Mouse (Mus musculus) neural tube, embryonic 13.5 days (tissue): ENCODE results near the gene Adora2a. TPM values are rescaled to one million over a fixed set of nuclear protein-coding genes. Genes with fewer than 3 reads are reported as not detected.
"Not testable (repeated sequence)": the region's sequence is repeated elsewhere in the genome, so short reads cannot be mapped to it uniquely, and the experiment has no call there.

ENCODE experiments used
- ATAC-seq: fragments of 200-750 bp; cut with Nextera tagmentation; 2 replicates; pipeline ENCODE4 v1.8.0; 2017; ENCODE audit warnings: low read depth, mild to moderate bottlenecking, moderate TSS enrichment, moderate library complexity
- H3K27ac ChIP-seq: fragments of 300-500 bp; sonication (generic); replicated peaks from 2 replicates; pipeline ENCODE4 v1.5.1; 2015; ENCODE audit warnings: moderate library complexity, mild to moderate bottlenecking, inconsistent platforms
- H3K27me3 ChIP-seq: fragments of 300-500 bp; sonication (generic); 2 replicates; pipeline ENCODE4 v1.6.1; 2015; ENCODE audit warnings: mild to moderate bottlenecking, inconsistent platforms
- H3K36me3 ChIP-seq: fragments of 300-500 bp; sonication (generic); 2 replicates; pipeline ENCODE4 v1.6.1; 2015; ENCODE audit warnings: mild to moderate bottlenecking, inconsistent platforms
- H3K4me1 ChIP-seq: fragments of 300-500 bp; sonication (generic); replicated peaks from 2 replicates; pipeline ENCODE4 v1.6.1; 2015; ENCODE audit warnings: inconsistent platforms
- H3K4me2 ChIP-seq: fragments of 300-500 bp; sonication (generic); 2 replicates; pipeline ENCODE4 v1.6.1; 2015; ENCODE audit warnings: inconsistent platforms, mild to moderate bottlenecking, moderate library complexity
- H3K4me3 ChIP-seq: fragments of 300-500 bp; sonication (generic); 2 replicates; pipeline ENCODE4 v1.5.1; 2015; ENCODE audit warnings: mild to moderate bottlenecking, inconsistent platforms
- H3K9ac ChIP-seq: fragments of 300-500 bp; sonication (generic); 2 replicates; pipeline ENCODE4 v1.6.1; 2015; ENCODE audit warnings: moderate library complexity, mild to moderate bottlenecking, inconsistent platforms
- H3K9me3 ChIP-seq: fragments of 300-500 bp; sonication (generic); 2 replicates; pipeline ENCODE4 v1.6.1; 2016; ENCODE audit warnings: inconsistent platforms
- WGBS: fragments of 180-500 bp; shearing (Covaris S2); methylation state at CpG from one replicate; pipeline ENCODE4 v1.1.7; 2015; 5-methylcytosine and 5-hydroxymethylcytosine counted together
- polyA plus RNA-seq: library from polyadenylated mRNA; unstranded; fragments of >200 nt; fragmentation: Nextera tagmentation; extraction: Ambion mirVana; gene quantifications from 2 replicates; pipeline ENCODE4 v1.2.1, GENCODE M21; 2015

Adora2a gene
- polyA plus RNA-seq, 1 experiment from 2014 or later = 4.4 TPM

GRCm38 (mm10) chr10:75332268-75332667 is 15.6 kb downstream of the Adora2a start:
- no peak overlapping the region for H3K27ac ChIP-seq
- H3K27me3 ChIP-seq = no peaks in the 10 kb centered on the region
- peaks cover 7% of the 10 kb centered on the region; the same call in 1 of the 2 replicates for H3K4me1 ChIP-seq
- H3K4me2 ChIP-seq = no peak overlapping the region
- H3K9me3 ChIP-seq = no peaks in the 10 kb centered on the region
- H3K4me3 ChIP-seq = no peak overlapping the region
- H3K36me3 ChIP-seq = no peaks in the 10 kb centered on the region
- ATAC-seq = no peak
- WGBS = 88% methylated on average over 3 of the region's 3 CpGs
- no peak overlapping the region for H3K9ac ChIP-seq

DNA sequence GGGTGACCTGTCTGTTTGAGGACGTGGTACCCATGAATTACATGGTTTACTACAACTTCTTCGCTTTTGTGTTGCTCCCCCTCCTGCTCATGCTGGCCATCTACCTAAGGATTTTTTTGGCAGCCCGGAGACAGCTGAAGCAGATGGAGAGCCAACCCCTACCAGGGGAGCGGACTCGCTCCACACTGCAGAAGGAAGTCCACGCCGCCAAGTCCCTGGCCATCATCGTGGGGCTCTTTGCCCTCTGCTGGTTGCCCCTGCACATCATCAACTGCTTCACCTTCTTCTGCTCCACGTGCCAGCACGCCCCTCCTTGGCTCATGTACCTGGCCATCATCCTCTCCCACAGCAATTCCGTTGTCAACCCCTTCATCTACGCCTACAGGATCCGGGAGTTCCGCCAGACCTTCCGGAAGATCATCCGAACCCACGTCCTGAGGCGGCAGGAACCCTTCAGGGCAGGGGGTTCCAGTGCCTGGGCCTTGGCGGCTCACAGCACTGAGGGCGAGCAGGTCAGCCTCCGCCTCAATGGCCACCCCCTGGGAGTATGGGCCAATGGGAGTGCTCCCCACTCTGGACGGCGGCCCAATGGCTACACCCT is 16.6 kb downstream of the Adora2a start:
- no peaks in the 10 kb centered on the region for H3K36me3 ChIP-seq
- no peak overlapping the region for H3K4me3 ChIP-seq
- no peaks in the 10 kb centered on the region for H3K27me3 ChIP-seq
- H3K4me1 ChIP-seq = no peaks in the 10 kb centered on the region; the same call in 1 of the 2 replicates
- H3K9me3 ChIP-seq = no peaks in the 10 kb centered on the region
- H3K9ac ChIP-seq = no peak overlapping the region
- H3K27ac ChIP-seq = no peak overlapping the region
- no peak for ATAC-seq
- no peak overlapping the region for H3K4me2 ChIP-seq
- 93% methylated on average over 23 of the region's 23 CpGs for WGBS

DNA sequence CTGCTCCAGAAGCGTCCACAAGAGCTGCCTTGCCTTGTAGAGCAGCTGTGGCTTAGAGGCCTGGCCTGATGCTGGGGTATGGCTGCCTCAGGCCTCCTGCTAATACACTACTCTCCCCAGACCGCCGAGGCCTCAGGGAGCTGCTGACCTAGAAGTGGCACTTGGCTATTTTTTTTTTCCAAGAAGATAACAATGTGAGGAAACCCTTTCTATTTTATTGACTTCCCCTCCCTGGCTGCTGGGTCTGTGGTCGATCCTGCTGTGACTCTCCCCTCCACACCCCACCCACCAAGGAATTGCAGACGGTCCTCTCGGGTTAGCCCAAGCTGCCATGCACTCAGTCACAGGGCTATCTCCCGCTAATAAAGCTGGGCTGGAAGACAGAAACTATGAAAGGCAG is 17.5 kb downstream of the Adora2a start:
- no peak overlapping the region for H3K4me3 ChIP-seq
- H3K9ac ChIP-seq = no peak overlapping the region
- H3K4me1 ChIP-seq = no peaks in the 10 kb centered on the region; the same call in 1 of the 2 replicates
- WGBS = 70% methylated on average over 7 of the region's 7 CpGs
- H3K9me3 ChIP-seq = no peaks in the 10 kb centered on the region
- no peaks in the 10 kb centered on the region for H3K27me3 ChIP-seq
- no peak for ATAC-seq
- H3K36me3 ChIP-seq = no peaks in the 10 kb centered on the region
- H3K27ac ChIP-seq = no peak overlapping the region
- H3K4me2 ChIP-seq = no peak overlapping the region

GRCm38 (mm10) chr10:75335075-75335474 is 18.4 kb downstream of the Adora2a start:
- Histone ChIP-seq H3K27me3 (no peaks in the 10 kb centered on the region), H3K4me3 (no peak overlapping the region), H3K9me3 (no peaks in the 10 kb centered on the region), H3K9ac (no peak overlapping the region), H3K27ac (no peak overlapping the region), H3K4me1 (no peaks in the 10 kb centered on the region; the same call in 1 of the 2 replicates), H3K4me2 (no peak overlapping the region), H3K36me3 (no peaks in the 10 kb centered on the region)
- WGBS = 92% methylated on average over 6 of the region's 6 CpGs
- no peak for ATAC-seq

DNA sequence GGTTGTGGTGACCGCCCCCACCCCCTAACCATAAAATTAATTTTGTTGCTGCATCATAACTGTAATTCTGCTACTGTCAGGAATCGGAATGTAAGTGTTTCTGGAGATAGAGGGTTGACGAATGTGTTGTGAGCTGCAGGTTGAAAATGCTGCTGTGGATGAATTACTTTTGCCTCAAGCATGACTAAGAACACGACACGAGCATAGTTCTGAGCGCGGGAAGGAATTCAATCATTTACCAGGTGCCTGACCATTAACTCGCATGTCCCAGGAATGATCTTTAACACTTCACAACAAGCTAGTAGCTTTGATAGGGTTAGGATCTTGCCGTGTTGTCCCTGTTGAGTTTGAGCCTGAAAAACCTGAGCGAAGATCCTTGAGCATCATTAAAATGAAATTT is 20.6 kb downstream of the Adora2a start:
- H3K9ac ChIP-seq = no peak overlapping the region
- H3K9me3 ChIP-seq = no peaks in the 10 kb centered on the region
- H3K36me3 ChIP-seq = no peaks in the 10 kb centered on the region
- H3K27ac ChIP-seq = no peak overlapping the region
- H3K4me1 ChIP-seq = no peaks in the 10 kb centered on the region; the same call in 1 of the 2 replicates
- WGBS = 66% methylated on average over 10 of the region's 10 CpGs
- no peaks in the 10 kb centered on the region for H3K27me3 ChIP-seq
- H3K4me2 ChIP-seq = no peak overlapping the region
- no peak overlapping the region for H3K4me3 ChIP-seq
- ATAC-seq = no peak

DNA sequence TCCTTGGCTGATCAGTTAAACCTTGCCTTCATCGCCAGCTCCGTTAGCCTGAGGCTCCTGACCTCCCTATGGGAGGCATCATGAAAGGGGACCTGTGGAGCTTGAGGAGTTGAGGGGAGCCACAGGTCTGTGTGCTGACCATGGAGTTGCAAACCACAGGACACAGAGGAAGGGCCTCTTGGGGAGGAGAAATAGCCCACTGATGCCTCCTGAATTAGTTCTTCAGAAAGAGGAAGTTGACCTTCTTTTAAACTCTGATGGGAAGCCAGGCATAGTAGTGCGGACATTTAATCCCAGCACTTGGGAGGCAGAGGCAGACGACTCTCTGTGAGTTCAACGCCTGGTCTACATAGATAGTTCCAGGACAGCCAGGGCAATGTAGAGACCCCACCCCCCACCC is 22.2 kb downstream of the Adora2a start:
- no peak overlapping the region for H3K27ac ChIP-seq
- no peaks in the 10 kb centered on the region; the same call in 1 of the 2 replicates for H3K4me1 ChIP-seq
- ATAC-seq = no peak
- H3K9me3 ChIP-seq = no peaks in the 10 kb centered on the region
- no peaks in the 10 kb centered on the region for H3K36me3 ChIP-seq
- no peak overlapping the region for H3K4me3 ChIP-seq
- WGBS = 89% methylated on average over 5 of the region's 5 CpGs
- no peak overlapping the region for H3K9ac ChIP-seq
- H3K4me2 ChIP-seq = no peak overlapping the region
- no peaks in the 10 kb centered on the region for H3K27me3 ChIP-seq

- WGBS = 87% methylated on average over 7 of the region's 7 CpGs
- Histone ChIP-seq H3K4me2 (no peak overlapping the region), H3K4me3 (no peak overlapping the region), H3K4me1 (no peaks in the 10 kb centered on the region; the same call in 1 of the 2 replicates), H3K9ac (no peak overlapping the region), H3K36me3 (no peaks in the 10 kb centered on the region), H3K27ac (no peak overlapping the region), H3K27me3 (no peaks in the 10 kb centered on the region), H3K9me3 (no peaks in the 10 kb centered on the region)
- ATAC-seq = no peak
Observed at GRCm38 (mm10) chr10:75339377-75339776, 22.7 kb downstream of the Adora2a start.

DNA sequence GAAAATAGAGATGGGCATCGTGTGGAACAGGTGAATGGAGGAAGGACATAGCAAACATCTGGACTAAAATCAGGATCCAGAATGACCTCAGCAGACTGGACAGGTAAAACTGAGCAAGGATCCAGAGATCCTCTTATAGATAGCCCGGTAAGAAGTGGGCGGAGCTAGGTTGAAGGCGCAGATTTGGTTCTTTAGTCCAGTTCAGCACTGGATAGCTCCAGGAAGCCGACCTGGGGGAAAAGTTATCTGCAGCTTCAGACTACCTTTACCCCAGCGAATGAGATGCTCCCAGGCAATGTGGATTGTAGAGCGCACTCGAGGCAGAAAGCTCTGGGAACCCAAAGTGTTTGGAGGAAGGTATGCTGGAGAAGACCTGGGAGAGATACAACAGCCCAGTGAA is 25.3 kb downstream of the Adora2a start:
- ATAC-seq = no peak
- H3K9ac ChIP-seq = no peak overlapping the region
- H3K27me3 ChIP-seq = no peaks in the 10 kb centered on the region
- H3K4me3 ChIP-seq = no peak overlapping the region
- H3K4me2 ChIP-seq = no peak overlapping the region
- 34% methylated on average over 8 of the region's 8 CpGs for WGBS
- H3K9me3 ChIP-seq = peaks cover 5% of the 10 kb centered on the region; the same call in 1 of the 2 replicates
- H3K27ac ChIP-seq = no peak overlapping the region
- H3K4me1 ChIP-seq = no peaks in the 10 kb centered on the region; the same call in 1 of the 2 replicates
- H3K36me3 ChIP-seq = no peaks in the 10 kb centered on the region

DNA sequence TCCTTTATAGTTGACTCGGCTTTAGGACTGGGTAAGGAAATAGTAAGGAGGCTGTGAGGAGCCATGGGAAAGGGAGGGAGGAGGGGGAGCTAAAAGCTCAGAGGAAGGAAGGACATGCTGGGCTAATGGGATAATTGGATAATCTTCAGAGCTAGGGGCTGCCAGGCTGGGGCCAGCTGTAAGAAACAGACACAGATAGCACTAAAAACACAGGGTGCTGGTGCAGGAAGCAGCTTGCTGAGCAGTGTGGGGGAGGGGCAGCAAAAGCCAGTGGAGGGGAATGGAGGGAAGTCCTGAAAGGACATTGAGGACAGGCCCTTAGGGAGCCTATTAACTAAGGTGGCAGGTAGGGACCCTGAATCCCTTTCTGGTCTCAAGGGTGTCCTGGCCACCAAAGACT is 27.9 kb downstream of the Adora2a start:
- not testable (repeated sequence) for H3K4me1 ChIP-seq, H3K36me3 ChIP-seq, H3K27ac ChIP-seq, H3K4me3 ChIP-seq, H3K4me2 ChIP-seq, ATAC-seq, H3K9ac ChIP-seq, H3K27me3 ChIP-seq, H3K9me3 ChIP-seq
- 52% methylated on average over 1 of the region's 1 CpGs for WGBS

- Histone ChIP-seq H3K36me3 (no peaks in the 10 kb centered on the region), H3K9ac (no peak overlapping the region), H3K27ac (no peak overlapping the region), H3K4me3 (no peak overlapping the region), H3K9me3 (peaks cover 5% of the 10 kb centered on the region; the same call in 1 of the 2 replicates), H3K4me2 (no peak overlapping the region), H3K27me3 (no peaks in the 10 kb centered on the region), H3K4me1 (no peaks in the 10 kb centered on the region)
- no peak for ATAC-seq
- 54% methylated on average over 2 of the region's 2 CpGs for WGBS
Observed at GRCm38 (mm10) chr10:75345265-75345664, 28.6 kb downstream of the Adora2a start.

DNA sequence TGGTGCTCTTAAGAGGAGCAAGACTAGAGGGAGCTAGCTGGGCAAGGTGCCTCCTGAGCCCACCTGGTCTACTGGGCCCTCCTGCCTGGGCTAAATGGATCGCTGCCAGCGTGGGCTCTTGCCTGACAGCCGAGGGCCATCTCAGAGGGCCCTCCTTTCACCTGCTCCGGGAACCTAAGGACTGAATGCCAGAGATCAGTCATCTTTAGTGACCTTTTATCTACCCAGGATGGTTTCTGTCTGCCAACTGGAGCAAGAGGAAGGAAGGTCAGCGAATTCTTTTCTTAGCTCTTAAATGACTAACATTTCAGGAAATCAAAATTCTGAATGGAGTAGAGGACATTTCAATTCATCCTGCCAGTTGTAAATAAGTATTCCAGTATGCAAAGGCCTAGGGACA is 33.9 kb downstream of the Adora2a start:
- Histone ChIP-seq H3K27ac (no peak overlapping the region), H3K4me1 (no peaks in the 10 kb centered on the region), H3K27me3 (no peaks in the 10 kb centered on the region), H3K4me2 (no peak overlapping the region), H3K9ac (no peak overlapping the region), H3K9me3 (peaks cover 5% of the 10 kb centered on the region; the same call in 1 of the 2 replicates), H3K4me3 (no peak overlapping the region), H3K36me3 (no peaks in the 10 kb centered on the region)
- WGBS = 81% methylated on average over 5 of the region's 5 CpGs
- ATAC-seq = no peak

- Histone ChIP-seq H3K27me3 (no peaks in the 10 kb centered on the region), H3K4me3 (no peak overlapping the region), H3K4me2 (no peak overlapping the region), H3K4me1 (no peaks in the 10 kb centered on the region), H3K9me3 (no peaks in the 10 kb centered on the region), H3K27ac (no peak overlapping the region), H3K36me3 (no peaks in the 10 kb centered on the region), H3K9ac (no peak overlapping the region)
- WGBS = 97% methylated on average over 12 of the region's 12 CpGs
- no peak for ATAC-seq
Observed at GRCm38 (mm10) chr10:75352541-75352940, 35.9 kb downstream of the Adora2a start.

DNA sequence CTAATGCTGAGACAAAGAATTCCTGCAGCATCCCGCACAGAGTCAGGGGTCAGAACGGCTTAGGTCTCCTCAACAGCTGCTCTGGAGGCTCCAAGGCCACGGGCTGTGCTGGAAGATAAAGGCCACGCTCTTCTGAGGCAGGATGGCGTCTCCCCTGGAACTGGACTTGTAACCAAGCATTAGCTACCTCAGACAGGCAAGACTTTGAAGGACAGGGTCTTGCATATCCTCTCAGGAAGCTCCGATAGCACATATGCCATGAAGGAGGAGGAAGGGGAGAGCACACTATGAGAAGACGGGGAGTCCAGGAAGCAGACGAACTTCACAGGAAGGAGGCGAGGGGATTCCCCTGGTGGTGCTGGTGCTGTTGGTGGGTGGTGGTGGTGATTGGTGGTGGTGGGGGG is 37.2 kb downstream of the Adora2a start:
- H3K4me3 ChIP-seq, H3K4me2 ChIP-seq, H3K27ac ChIP-seq, H3K4me1 ChIP-seq, H3K9ac ChIP-seq, H3K36me3 ChIP-seq, ATAC-seq, H3K27me3 ChIP-seq, H3K9me3 ChIP-seq: not testable (repeated sequence)
- WGBS = 80% methylated on average over 8 of the region's 9 CpGs
